Mouse (Mus musculus): ENCODE measurements around the gene Arid3c. TPM values are rescaled to one million over a fixed set of nuclear protein-coding genes. Genes with fewer than 3 reads are reported as not detected.
A peak's percentile ranks its signal among the peaks of the same experiment; 100 is the strongest.
"Not testable (repeated sequence)": the region's sequence is repeated elsewhere in the genome, so short reads cannot be mapped to it uniquely, and the experiment has no call there.

Gene Arid3c
- polyA plus RNA-seq, 1 experiment from 2014 or later, result 0.20 TPM

GRCm38 (mm10) chr4:41683303-41683702, 47.6 kb downstream of the Arid3c start:
- not testable (repeated sequence) for H3K9ac ChIP-seq, H3K27ac ChIP-seq, H3K27me3 ChIP-seq, H3K36me3 ChIP-seq, H3K9me3 ChIP-seq
- Histone ChIP-seq H3K4me2 (peak overlapping the region; percentile 51), H3K4me1 (peaks cover 38% of the 10 kb centered on the region), H3K4me3 (peak overlapping the region; percentile 29)
- WGBS, result 0% methylated on average over 4 of the region's 27 CpGs
- peak; percentile 61; the same call in 1 of the 2 replicates for ATAC-seq (ENCODE audit: insufficient number of reproducible peaks, insufficient read depth, low FRiP score, low TSS enrichment, low read depth)

- H3K27ac ChIP-seq, result peak overlapping the region; percentile 60
Observed at GRCm38 (mm10) chr4:41682789-41683188, 48.2 kb downstream of the Arid3c start.

GRCm38 (mm10) chr4:41681947-41682346, 49.0 kb downstream of the Arid3c start:
- peaks cover 47% of the 10 kb centered on the region for H3K4me1 ChIP-seq
- no peaks in the 10 kb centered on the region for H3K36me3 ChIP-seq
- WGBS, result 57% methylated on average over 10 of the region's 10 CpGs
- H3K9me3 ChIP-seq, result no peaks in the 10 kb centered on the region
- 0 out of 2 replicates have a peak overlapping the region, but pooled peaks have one; percentile 60 for H3K27ac ChIP-seq
- no peak overlapping the region for H3K9ac ChIP-seq
- H3K4me2 ChIP-seq, result no peak overlapping the region
- no peaks in the 10 kb centered on the region for H3K27me3 ChIP-seq
- no peak for ATAC-seq (ENCODE audit: insufficient number of reproducible peaks, insufficient read depth, low FRiP score, low TSS enrichment, low read depth)
- no peak overlapping the region for H3K4me3 ChIP-seq

More at GRCm38 (mm10) chr4:41682789-41683188, 48.2 kb downstream of the Arid3c start:
- H3K27me3 ChIP-seq, result no peaks in the 10 kb centered on the region
- peak overlapping the region; percentile 51; the same call in 1 of the 2 replicates for H3K4me2 ChIP-seq
- no peaks in the 10 kb centered on the region for H3K36me3 ChIP-seq
- no peak overlapping the region for H3K9ac ChIP-seq
- H3K9me3 ChIP-seq, result no peaks in the 10 kb centered on the region
- ATAC-seq (ENCODE audit: insufficient number of reproducible peaks, insufficient read depth, low FRiP score, low TSS enrichment, low read depth), result no peak
- no peak overlapping the region for H3K4me3 ChIP-seq
- H3K4me1 ChIP-seq, result peaks cover 38% of the 10 kb centered on the region
- 20% methylated on average over 6 of the region's 6 CpGs for WGBS

- ATAC-seq (ENCODE audit: insufficient number of reproducible peaks, insufficient read depth, low FRiP score, low TSS enrichment, low read depth), result no peak
- 50% methylated on average over 4 of the region's 4 CpGs for WGBS
- Histone ChIP-seq H3K27ac (no peak overlapping the region), H3K4me3 (no peak overlapping the region), H3K9ac (no peak overlapping the region), H3K9me3 (no peaks in the 10 kb centered on the region), H3K36me3 (no peaks in the 10 kb centered on the region), H3K27me3 (no peaks in the 10 kb centered on the region), H3K4me1 (peaks cover 55% of the 10 kb centered on the region), H3K4me2 (no peak overlapping the region)
Observed at GRCm38 (mm10) chr4:41681176-41681575, 49.8 kb downstream of the Arid3c start.

DNA sequence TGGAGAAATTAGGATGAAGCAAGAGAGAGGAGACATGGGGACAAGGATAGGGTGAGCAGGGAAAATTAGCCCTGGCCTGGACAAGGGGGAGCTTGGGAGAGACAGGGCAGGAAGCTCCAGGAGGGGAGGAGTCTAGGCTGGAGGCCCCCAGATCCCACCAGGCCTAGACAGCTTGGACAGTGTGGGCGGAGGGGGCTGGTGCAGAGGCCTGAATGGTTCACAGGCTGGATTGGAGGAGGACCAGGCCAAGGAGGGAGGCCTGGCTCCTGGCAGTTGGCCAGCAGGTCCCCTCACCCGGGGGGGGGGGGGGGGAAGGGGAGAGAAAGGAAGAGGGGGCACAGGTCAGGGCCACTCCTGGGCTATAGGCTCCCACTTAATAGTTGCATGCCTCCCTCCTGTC, 51.7 kb downstream of the Arid3c start:
- no peaks in the 10 kb centered on the region for H3K9me3 ChIP-seq
- no peaks in the 10 kb centered on the region for H3K36me3 ChIP-seq
- no peak overlapping the region for H3K4me3 ChIP-seq
- H3K27me3 ChIP-seq, result no peaks in the 10 kb centered on the region
- no peak overlapping the region for H3K27ac ChIP-seq
- WGBS, result 89% methylated on average over 1 of the region's 2 CpGs
- no peak for ATAC-seq (ENCODE audit: insufficient number of reproducible peaks, insufficient read depth, low FRiP score, low TSS enrichment, low read depth)
- 0 out of 2 replicates have a peak overlapping the region, but pooled peaks have one; percentile 6 for H3K9ac ChIP-seq
- no peak overlapping the region for H3K4me2 ChIP-seq
- H3K4me1 ChIP-seq, result peaks cover 57% of the 10 kb centered on the region

DNA sequence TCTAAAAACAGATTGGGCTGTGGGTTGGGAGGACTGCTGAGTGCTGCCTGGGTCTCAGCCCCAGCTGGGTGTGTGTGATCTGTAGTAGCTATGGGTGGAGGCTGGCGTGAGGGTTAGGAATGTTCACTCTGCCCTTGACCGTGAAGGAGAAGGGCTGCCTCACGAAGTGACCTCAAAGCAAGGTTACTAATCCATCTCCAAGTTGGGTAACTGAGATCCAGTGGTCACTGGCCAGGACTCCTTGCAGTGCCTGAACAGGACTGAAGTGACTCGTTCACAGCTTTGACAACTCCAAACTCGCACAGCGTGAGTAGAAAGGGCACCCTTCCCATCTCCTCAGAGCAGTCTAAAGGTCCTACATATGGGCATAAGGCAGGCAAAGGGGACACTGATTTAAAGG, 52.1 kb downstream of the Arid3c start:
- Histone ChIP-seq H3K36me3 (no peaks in the 10 kb centered on the region), H3K4me2 (no peak overlapping the region), H3K4me3 (no peak overlapping the region), H3K9me3 (no peaks in the 10 kb centered on the region), H3K27ac (no peak overlapping the region), H3K4me1 (peaks cover 56% of the 10 kb centered on the region), H3K9ac (no peak overlapping the region), H3K27me3 (no peaks in the 10 kb centered on the region)
- WGBS, result 80% methylated on average over 6 of the region's 6 CpGs
- no peak for ATAC-seq (ENCODE audit: insufficient number of reproducible peaks, insufficient read depth, low FRiP score, low TSS enrichment, low read depth)

- Histone ChIP-seq H3K27ac (no peak overlapping the region), H3K9ac (0 out of 2 replicates have a peak overlapping the region, but pooled peaks have one; percentile 1), H3K4me2 (no peak overlapping the region), H3K4me3 (no peak overlapping the region), H3K9me3 (no peaks in the 10 kb centered on the region), H3K27me3 (peaks cover 4% of the 10 kb centered on the region; the same call in 1 of the 2 replicates), H3K4me1 (peaks cover 54% of the 10 kb centered on the region), H3K36me3 (no peaks in the 10 kb centered on the region)
- no peak for ATAC-seq (ENCODE audit: insufficient number of reproducible peaks, insufficient read depth, low FRiP score, low TSS enrichment, low read depth)
- WGBS, result 48% methylated on average over 12 of the region's 13 CpGs
Observed at GRCm38 (mm10) chr4:41677006-41677629, 53.8 kb downstream of the Arid3c start.

- H3K4me2 ChIP-seq, result 0 out of 2 replicates have a peak overlapping the region, but pooled peaks have one; percentile 7
- no peak for ATAC-seq (ENCODE audit: insufficient number of reproducible peaks, insufficient read depth, low FRiP score, low TSS enrichment, low read depth)
- H3K9ac ChIP-seq, result 0 out of 2 replicates have a peak overlapping the region, but pooled peaks have one; percentile 22
- no peak overlapping the region for H3K27ac ChIP-seq
- peaks cover 4% of the 10 kb centered on the region; the same call in 1 of the 2 replicates for H3K27me3 ChIP-seq
- no peak overlapping the region for H3K4me3 ChIP-seq
- 68% methylated on average over 17 of the region's 17 CpGs for WGBS
- H3K4me1 ChIP-seq, result peaks cover 59% of the 10 kb centered on the region
- no peaks in the 10 kb centered on the region for H3K36me3 ChIP-seq
- no peaks in the 10 kb centered on the region for H3K9me3 ChIP-seq
Observed at GRCm38 (mm10) chr4:41676248-41677005, 54.5 kb downstream of the Arid3c start.

Other genes with a start within 250 kb of the Arid3c start
- 8.3 and 12.2 TPM in 2 replicates for gene AI464131, start 228.1 kb downstream of the Arid3c start, polyA plus RNA-seq (2015; fragmentation: Nextera tagmentation; extraction: Ambion mirVana)
- 3.2 and 5.7 TPM in 2 replicates for gene 1110017D15Rik, start 213.8 kb downstream of the Arid3c start, polyA plus RNA-seq (2015; fragmentation: Nextera tagmentation; extraction: Ambion mirVana)
- gene Fam219a, start 161.6 kb downstream of the Arid3c start, polyA plus RNA-seq (2015; fragmentation: Nextera tagmentation; extraction: Ambion mirVana), result 1.8 and 3.1 TPM in 2 replicates
- gene Dnaic1, start 161.4 kb downstream of the Arid3c start, polyA plus RNA-seq (2015; fragmentation: Nextera tagmentation; extraction: Ambion mirVana), result 1.0 and 1.3 TPM in 2 replicates
- 19.4 and 23.2 TPM in 2 replicates for gene Enho, start 90.8 kb downstream of the Arid3c start, polyA plus RNA-seq (2015; fragmentation: Nextera tagmentation; extraction: Ambion mirVana)
- 11.2 and 16.3 TPM in 2 replicates for gene Cntfr, start 34.1 kb downstream of the Arid3c start, polyA plus RNA-seq (2015; fragmentation: Nextera tagmentation; extraction: Ambion mirVana)
- 427 and 512 TPM in 2 replicates for gene Il11ra1, start 31.2 kb downstream of the Arid3c start, polyA plus RNA-seq (2015; fragmentation: Nextera tagmentation; extraction: Ambion mirVana)
- 84.5 and 93.3 TPM in 2 replicates for gene Rpp25l, start 17.6 kb downstream of the Arid3c start, polyA plus RNA-seq (2015; fragmentation: Nextera tagmentation; extraction: Ambion mirVana)
- 123 and 128 TPM in 2 replicates for gene Dctn3, start 8.0 kb downstream of the Arid3c start, polyA plus RNA-seq (2015; fragmentation: Nextera tagmentation; extraction: Ambion mirVana)
- gene Galt, start 24.1 kb upstream of the Arid3c start, polyA plus RNA-seq (2015; fragmentation: Nextera tagmentation; extraction: Ambion mirVana), result 43.4 and 47.9 TPM in 2 replicates
- 83.8 and 87.7 TPM in 2 replicates for gene Sigmar1, start 25.0 kb upstream of the Arid3c start, polyA plus RNA-seq (2015; fragmentation: Nextera tagmentation; extraction: Ambion mirVana)
- 63.5 and 65.5 TPM in 2 replicates for gene Ccl27a, start 43.1 kb upstream of the Arid3c start, polyA plus RNA-seq (2015; fragmentation: Nextera tagmentation; extraction: Ambion mirVana)
- 8.7 and 16.9 TPM in 2 replicates for gene Gm21541, start 172.5 kb upstream of the Arid3c start, polyA plus RNA-seq (2015; fragmentation: Nextera tagmentation; extraction: Ambion mirVana)
- gene Gm20878, start 210.4 kb upstream of the Arid3c start, polyA plus RNA-seq (2015; fragmentation: Nextera tagmentation; extraction: Ambion mirVana), result 3.5 and 3.8 TPM in 2 replicates
- 0.37 TPM in 1 of 2 replicates, not detected in the other for gene Fam205a4, start 234.9 kb upstream of the Arid3c start, polyA plus RNA-seq (2015; fragmentation: Nextera tagmentation; extraction: Ambion mirVana)

Data from embryonic facial prominence, embryonic 13.5 days (tissue).